Mouse (Mus musculus): ENCODE measurements at regions not wholly inside any gene's neighbourhood (a gene's known extent, or its start where the extent isn't known, plus 50 kb on each side); places are given as distances from the start of the nearest gene placed in this dataset.

DNA sequence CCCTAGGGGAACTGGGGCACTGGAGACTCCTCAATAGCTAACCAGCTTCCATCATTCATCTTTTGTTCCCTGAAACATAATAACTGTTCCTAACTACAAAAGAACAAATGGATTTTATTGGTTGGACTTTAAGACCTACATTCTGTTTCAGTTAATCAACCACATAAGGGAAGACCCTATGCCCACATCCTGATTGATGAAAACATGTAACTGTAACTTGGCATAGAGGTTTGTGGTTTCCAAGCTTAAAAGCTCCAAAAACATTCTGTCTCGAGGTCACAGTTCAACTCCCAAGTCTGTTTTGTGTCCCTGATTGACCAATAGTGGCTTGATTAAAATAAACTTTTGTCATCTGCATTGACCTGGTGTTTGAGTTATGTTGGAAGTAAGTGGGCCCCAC lies 92.4 kb downstream of the Nufip1 start:
- Histone ChIP-seq H3K27ac (ENCODE audit: insufficient read depth, low read depth, low read length, poor library complexity, severe bottlenecking) (no peak overlapping the region), H3K9me3 (ENCODE audit: control insufficient read depth, insufficient read depth, low read depth, low read length) (no peaks in the 10 kb centered on the region), H3K4me3 (ENCODE audit: insufficient read depth in 1 of 2, low read depth in 1 of 2, low read length in 2 of 2, poor library complexity in 1 of 2, severe bottlenecking in 1 of 2) (no peak overlapping the region), H3K36me3 (ENCODE audit: control insufficient read depth, insufficient read depth, low read length, poor library complexity, severe bottlenecking) (no peaks in the 10 kb centered on the region), H3K4me1 (ENCODE audit: control insufficient read depth in 2 of 2, insufficient read depth in 2 of 2, low read length in 2 of 2, poor library complexity in 1 of 2) (no peaks in the 10 kb centered on the region), H3K9ac (ENCODE audit: insufficient read depth, low read depth, low read length, poor library complexity, severe bottlenecking) (no peak overlapping the region)
- in situ Hi-C loops (cut with MboI; ENCODE audit: low sequenced_read_pairs in 2 of 2, unreplicated experiment in 2 of 2), result no loop called here
- TF ChIP-seq ZC3H11A (IDR thresholded peaks at IDR 0.05; ENCODE audit: borderline replicate concordance, low read depth, low read length), result no peak
- no peak for TF ChIP-seq ZNF384 (IDR thresholded peaks at IDR 0.05; ENCODE audit: low read depth, low read length)
- TF ChIP-seq HCFC1 (IDR thresholded peaks at IDR 0.05; ENCODE audit: borderline replicate concordance, insufficient read depth, low read length), result no peak
- no peak for TF ChIP-seq MAFK (IDR thresholded peaks at IDR 0.05; ENCODE audit: insufficient read depth, low read depth, low read length)
- no peak for TF ChIP-seq CHD2 (IDR thresholded peaks at IDR 0.05; ENCODE audit: low read depth, low read length)
- DNase-seq (ENCODE audit: low read depth, low spot score), result no peak

GRCm38 (mm10) chr14:76216446-76217177 lies 105.9 kb downstream of the Nufip1 start:
- H3K27ac ChIP-seq (ENCODE audit: insufficient read depth, low read depth, low read length, poor library complexity, severe bottlenecking), result no peak overlapping the region
- TF ChIP-seq HCFC1 (IDR thresholded peaks at IDR 0.05; ENCODE audit: borderline replicate concordance, insufficient read depth, low read length) (no peak), ZNF384 (IDR thresholded peaks at IDR 0.05; ENCODE audit: low read depth, low read length) (no peak), CHD2 (IDR thresholded peaks at IDR 0.05; ENCODE audit: low read depth, low read length) (no peak), ZC3H11A (IDR thresholded peaks at IDR 0.05; ENCODE audit: borderline replicate concordance, low read depth, low read length) (no peak), MAFK (IDR thresholded peaks at IDR 0.05; ENCODE audit: insufficient read depth, low read depth, low read length) (no peak)
- no peak overlapping the region for H3K4me3 ChIP-seq (ENCODE audit: insufficient read depth in 1 of 2, low read depth in 1 of 2, low read length in 2 of 2, poor library complexity in 1 of 2, severe bottlenecking in 1 of 2)
- no peaks in the 10 kb centered on the region for H3K9me3 ChIP-seq (ENCODE audit: control insufficient read depth, insufficient read depth, low read depth, low read length)
- no peak overlapping the region for H3K9ac ChIP-seq (ENCODE audit: insufficient read depth, low read depth, low read length, poor library complexity, severe bottlenecking)
- in situ Hi-C loops (cut with MboI; ENCODE audit: low sequenced_read_pairs in 2 of 2, unreplicated experiment in 2 of 2), result no loop called here
- no peaks in the 10 kb centered on the region for H3K36me3 ChIP-seq (ENCODE audit: control insufficient read depth, insufficient read depth, low read length, poor library complexity, severe bottlenecking)
- DNase-seq (ENCODE audit: low read depth, low spot score), result no peak
- H3K4me1 ChIP-seq (ENCODE audit: control insufficient read depth in 2 of 2, insufficient read depth in 2 of 2, low read length in 2 of 2, poor library complexity in 1 of 2), result no peaks in the 10 kb centered on the region; a peak in 1 of 4 replicates

DNA sequence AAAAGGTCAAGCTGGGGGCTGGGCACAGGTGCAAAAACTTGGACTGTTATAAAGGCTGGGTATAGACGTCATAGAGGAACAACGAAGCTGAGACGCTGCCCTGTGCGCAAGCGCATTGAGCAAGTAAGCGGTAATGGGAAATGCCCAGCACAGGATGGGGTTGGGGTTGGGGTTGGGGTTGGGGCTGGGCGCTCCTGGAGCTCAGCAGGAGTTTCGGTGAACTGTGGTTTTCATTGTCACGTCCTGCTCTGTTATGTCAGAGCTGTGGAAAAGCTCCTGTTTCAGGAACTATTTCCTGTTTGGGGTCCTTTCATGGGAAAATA lies 106.4 kb downstream of the Nufip1 start:
- Histone ChIP-seq H3K4me1 (ENCODE audit: control insufficient read depth in 2 of 2, insufficient read depth in 2 of 2, low read length in 2 of 2, poor library complexity in 1 of 2) (no peaks in the 10 kb centered on the region; a peak in 1 of 4 replicates), H3K9ac (ENCODE audit: insufficient read depth, low read depth, low read length, poor library complexity, severe bottlenecking) (no peak overlapping the region), H3K9me3 (ENCODE audit: control insufficient read depth, insufficient read depth, low read depth, low read length) (no peaks in the 10 kb centered on the region), H3K36me3 (ENCODE audit: control insufficient read depth, insufficient read depth, low read length, poor library complexity, severe bottlenecking) (no peaks in the 10 kb centered on the region), H3K4me3 (ENCODE audit: insufficient read depth in 1 of 2, low read depth in 1 of 2, low read length in 2 of 2, poor library complexity in 1 of 2, severe bottlenecking in 1 of 2) (no peak overlapping the region), H3K27ac (ENCODE audit: insufficient read depth, low read depth, low read length, poor library complexity, severe bottlenecking) (no peak overlapping the region)
- no peak for TF ChIP-seq CHD2 (IDR thresholded peaks at IDR 0.05; ENCODE audit: low read depth, low read length)
- TF ChIP-seq ZNF384 (IDR thresholded peaks at IDR 0.05; ENCODE audit: low read depth, low read length), result no peak
- TF ChIP-seq MAFK (IDR thresholded peaks at IDR 0.05; ENCODE audit: insufficient read depth, low read depth, low read length), result no peak
- no peak for TF ChIP-seq ZC3H11A (IDR thresholded peaks at IDR 0.05; ENCODE audit: borderline replicate concordance, low read depth, low read length)
- no peak for TF ChIP-seq HCFC1 (IDR thresholded peaks at IDR 0.05; ENCODE audit: borderline replicate concordance, insufficient read depth, low read length)
- DNase-seq (ENCODE audit: low read depth, low spot score), result no peak
- in situ Hi-C loops (cut with MboI; ENCODE audit: low sequenced_read_pairs in 2 of 2, unreplicated experiment in 2 of 2), result no loop called here

DNA sequence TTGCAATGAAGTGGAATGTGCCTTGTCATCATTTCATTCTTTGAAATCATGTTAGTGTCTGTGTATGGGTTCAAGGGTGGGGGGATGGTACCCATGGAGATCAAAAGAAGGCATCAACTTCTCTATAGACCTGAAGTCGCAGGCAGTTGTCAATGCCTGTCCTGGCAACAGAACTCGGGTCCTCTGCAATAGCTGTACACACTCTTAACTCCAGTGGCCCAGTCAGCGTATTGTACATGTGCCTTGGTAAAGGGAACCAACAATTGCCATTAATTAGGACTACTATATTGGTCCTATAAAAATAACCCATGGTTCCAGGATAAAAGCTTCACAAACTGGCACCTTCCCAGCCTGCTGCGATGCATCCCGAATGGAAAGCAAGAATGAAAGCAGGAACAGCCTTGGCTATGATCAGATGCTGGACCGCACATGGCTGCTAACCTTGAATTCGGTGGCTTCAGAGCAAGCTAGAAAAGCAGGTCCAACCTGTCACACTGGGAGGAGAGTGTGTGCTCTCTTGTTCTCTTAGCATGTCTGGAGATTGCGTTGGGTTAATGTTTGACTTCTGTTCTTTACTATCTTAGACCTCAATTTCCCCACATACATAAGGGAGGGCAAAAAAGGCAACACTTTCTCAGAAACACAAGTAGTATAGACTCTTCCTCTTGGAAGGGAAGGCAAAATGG lies 107.0 kb downstream of the Nufip1 start:
- TF ChIP-seq ZNF384 (IDR thresholded peaks at IDR 0.05; ENCODE audit: low read depth, low read length) (no peak), HCFC1 (IDR thresholded peaks at IDR 0.05; ENCODE audit: borderline replicate concordance, insufficient read depth, low read length) (no peak), ZC3H11A (IDR thresholded peaks at IDR 0.05; ENCODE audit: borderline replicate concordance, low read depth, low read length) (no peak), CHD2 (IDR thresholded peaks at IDR 0.05; ENCODE audit: low read depth, low read length) (no peak), MAFK (IDR thresholded peaks at IDR 0.05; ENCODE audit: insufficient read depth, low read depth, low read length) (0 out of 2 replicates have a peak, but pooled peaks have one; percentile 11)
- Histone ChIP-seq H3K27ac (ENCODE audit: insufficient read depth, low read depth, low read length, poor library complexity, severe bottlenecking) (no peak overlapping the region), H3K9me3 (ENCODE audit: control insufficient read depth, insufficient read depth, low read depth, low read length) (no peaks in the 10 kb centered on the region), H3K9ac (ENCODE audit: insufficient read depth, low read depth, low read length, poor library complexity, severe bottlenecking) (no peak overlapping the region), H3K4me3 (ENCODE audit: insufficient read depth in 1 of 2, low read depth in 1 of 2, low read length in 2 of 2, poor library complexity in 1 of 2, severe bottlenecking in 1 of 2) (no peak overlapping the region), H3K4me1 (ENCODE audit: control insufficient read depth in 2 of 2, insufficient read depth in 2 of 2, low read length in 2 of 2, poor library complexity in 1 of 2) (no peaks in the 10 kb centered on the region; a peak in 1 of 4 replicates), H3K36me3 (ENCODE audit: control insufficient read depth, insufficient read depth, low read length, poor library complexity, severe bottlenecking) (no peaks in the 10 kb centered on the region)
- in situ Hi-C loops (cut with MboI; ENCODE audit: low sequenced_read_pairs in 2 of 2, unreplicated experiment in 2 of 2), result no loop called here
- no peak for DNase-seq (ENCODE audit: low read depth, low spot score)
